Mouse (Mus musculus): ENCODE results near the gene Atp1a1.

DNA sequence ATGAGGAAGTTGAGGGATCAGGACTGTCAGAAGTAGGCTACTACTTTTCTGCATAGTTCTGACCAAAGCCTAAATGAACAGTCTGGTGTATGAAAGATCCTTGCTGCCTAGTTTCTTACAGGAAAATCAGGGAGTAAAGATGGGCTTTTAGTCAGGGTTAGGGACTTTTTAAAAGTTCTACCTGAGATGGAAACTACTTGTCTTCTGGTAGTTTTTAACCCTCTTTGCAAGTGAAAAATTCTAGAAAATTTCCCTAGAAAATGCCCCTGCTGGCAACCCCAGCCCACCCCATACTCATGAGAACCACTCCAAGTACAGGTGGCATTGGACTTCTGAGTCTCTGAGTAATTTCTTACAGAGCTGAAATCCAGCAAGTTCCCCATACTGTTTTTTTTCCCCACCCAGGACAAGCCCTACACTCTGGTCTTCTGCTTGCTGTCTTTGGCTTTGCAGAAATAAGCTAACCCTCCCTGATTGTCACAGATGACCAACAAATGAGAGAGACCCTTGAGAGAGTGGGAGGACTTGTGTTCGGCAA, 41.2 kb upstream of the Atp1a1 start:
- TF ChIP-seq GATA1 (IDR thresholded peaks at IDR 0.05; ENCODE audit: low read length): no peak
- TF ChIP-seq TAL1 (IDR thresholded peaks at IDR 0.05; ENCODE audit: low read length): no peak
